Mouse (Mus musculus) neural tube, embryonic 14.5 days (tissue): Measurements from ENCODE around the gene Ampd1. TPM values are rescaled to one million over a fixed set of nuclear protein-coding genes. Genes with fewer than 3 reads are reported as not detected.

ENCODE experiments used
- ATAC-seq: fragments of 200-750 bp; cut with Nextera tagmentation; 2 replicates; pipeline ENCODE4 v1.8.0; 2017; ENCODE audit warnings: low read depth, mild to moderate bottlenecking, moderate TSS enrichment, moderate library complexity
- H3K27ac ChIP-seq: fragments of 300-500 bp; sonication (generic); 2 replicates; pipeline ENCODE4 v1.5.1; 2014; ENCODE audit warnings: low read depth, mild to moderate bottlenecking, control low read depth, low read length, moderate library complexity, mixed read lengths
- H3K27me3 ChIP-seq: fragments of 300-500 bp; sonication (generic); 2 replicates; pipeline ENCODE4 v1.6.1; 2014; ENCODE audit warnings: low read length; ENCODE audit not compliant: control insufficient read depth, insufficient read depth
- H3K36me3 ChIP-seq: fragments of 300-500 bp; sonication (generic); 2 replicates; pipeline ENCODE4 v1.6.1; 2014; ENCODE audit warnings: low read length, mixed read lengths; ENCODE audit not compliant: control insufficient read depth, insufficient read depth
- H3K4me1 ChIP-seq: fragments of 300-500 bp; sonication (generic); 2 replicates; pipeline ENCODE4 v1.6.1; 2014; ENCODE audit warnings: low read length; ENCODE audit not compliant: control insufficient read depth, insufficient read depth
- H3K4me2 ChIP-seq: fragments of 300-500 bp; sonication (generic); 2 replicates; pipeline ENCODE4 v1.6.1; 2014; ENCODE audit warnings: mild to moderate bottlenecking, low read depth, low read length, control low read depth
- H3K4me3 ChIP-seq: fragments of 300-500 bp; sonication (generic); 2 replicates; pipeline ENCODE4 v1.5.1; 2014; ENCODE audit warnings: low read depth, low read length, control low read depth, mixed read lengths
- H3K9ac ChIP-seq: fragments of 300-500 bp; sonication (generic); replicated peaks from 2 replicates; pipeline ENCODE4 v1.6.1; 2014; ENCODE audit warnings: low read depth, mild to moderate bottlenecking, control low read depth, low read length, mixed read lengths
- H3K9me3 ChIP-seq: fragments of 300-500 bp; sonication (generic); 2 replicates; pipeline ENCODE4 v1.6.1; 2016; ENCODE audit warnings: low read length; ENCODE audit not compliant: control insufficient read depth
- WGBS: fragments of 180-500 bp; shearing (Covaris S2); extraction: QIAGEN DNeasy Blood & Tissue Kit; methylation state at CpG from one replicate; pipeline ENCODE4 v1.1.7; 2014; 5-methylcytosine and 5-hydroxymethylcytosine counted together
- polyA plus RNA-seq: library from polyadenylated mRNA; unstranded; fragments of >200 nt; fragmentation: Nextera tagmentation; extraction: Ambion mirVana; gene quantifications from 2 replicates; pipeline ENCODE4 v1.2.1, GENCODE M21; 2014

The Ampd1 gene
- polyA plus RNA-seq, 1 experiment from 2014 or later: 0.20 TPM

DNA sequence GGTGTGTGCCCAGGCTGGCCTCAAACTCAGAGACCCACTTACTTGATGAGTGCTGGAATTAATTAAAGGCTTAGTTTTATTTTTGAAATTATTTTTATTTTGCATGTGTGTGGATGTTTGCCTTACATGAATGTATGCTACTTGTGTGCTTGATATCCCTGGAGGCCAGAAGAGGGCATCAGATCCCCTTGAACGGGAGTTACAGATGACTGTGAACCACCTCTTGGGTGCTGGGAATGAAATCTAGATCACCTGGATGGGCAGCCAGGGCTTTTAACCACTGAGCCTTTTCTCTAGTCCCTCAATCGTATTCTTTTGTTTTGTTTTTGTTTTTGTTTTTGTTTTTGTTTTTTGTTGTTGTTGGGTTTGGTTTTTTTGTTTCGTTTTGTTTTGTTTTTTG, 52.3 kb downstream of the Ampd1 start:
- 0 out of 2 replicates have a peak, but pooled peaks cover 2% of the 10 kb centered on the region for H3K4me1 ChIP-seq
- WGBS: 93% methylated on average over 3 of the region's 3 CpGs
- H3K4me2 ChIP-seq: no peak overlapping the region
- H3K36me3 ChIP-seq: no peaks in the 10 kb centered on the region
- H3K4me3 ChIP-seq: no peak overlapping the region
- H3K9me3 ChIP-seq: no peaks in the 10 kb centered on the region
- peaks cover 4% of the 10 kb centered on the region; the same call in 1 of the 2 replicates for H3K27me3 ChIP-seq
- no peak overlapping the region for H3K9ac ChIP-seq
- no peak overlapping the region for H3K27ac ChIP-seq
- ATAC-seq: no peak

DNA sequence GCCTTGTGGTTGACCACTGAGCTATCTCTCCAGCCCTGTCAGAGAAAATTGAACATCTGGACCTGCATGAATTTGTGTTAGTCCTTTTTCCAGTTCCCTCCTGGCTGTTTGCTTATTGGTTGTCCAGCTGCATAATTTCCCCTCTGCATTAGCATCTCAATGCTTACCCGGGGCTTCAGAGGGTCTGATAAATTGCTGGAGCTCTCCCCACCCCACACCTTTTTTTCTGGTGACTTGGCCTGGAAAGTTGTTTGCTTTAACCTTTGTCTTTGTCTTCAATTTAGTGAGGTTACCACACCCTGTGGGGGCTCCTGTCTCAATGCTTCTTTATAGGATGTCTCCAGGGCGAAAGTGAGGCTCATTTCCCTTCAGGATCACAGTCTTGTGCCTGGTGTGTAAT, 53.4 kb downstream of the Ampd1 start:
- Histone ChIP-seq H3K36me3 (no peaks in the 10 kb centered on the region), H3K9ac (no peak overlapping the region), H3K4me3 (no peak overlapping the region), H3K27ac (no peak overlapping the region), H3K4me1 (0 out of 2 replicates have a peak, but pooled peaks cover 2% of the 10 kb centered on the region), H3K9me3 (no peaks in the 10 kb centered on the region), H3K27me3 (peaks cover 4% of the 10 kb centered on the region; the same call in 1 of the 2 replicates), H3K4me2 (no peak overlapping the region)
- no peak for ATAC-seq
- 7% methylated on average over 2 of the region's 2 CpGs for WGBS

DNA sequence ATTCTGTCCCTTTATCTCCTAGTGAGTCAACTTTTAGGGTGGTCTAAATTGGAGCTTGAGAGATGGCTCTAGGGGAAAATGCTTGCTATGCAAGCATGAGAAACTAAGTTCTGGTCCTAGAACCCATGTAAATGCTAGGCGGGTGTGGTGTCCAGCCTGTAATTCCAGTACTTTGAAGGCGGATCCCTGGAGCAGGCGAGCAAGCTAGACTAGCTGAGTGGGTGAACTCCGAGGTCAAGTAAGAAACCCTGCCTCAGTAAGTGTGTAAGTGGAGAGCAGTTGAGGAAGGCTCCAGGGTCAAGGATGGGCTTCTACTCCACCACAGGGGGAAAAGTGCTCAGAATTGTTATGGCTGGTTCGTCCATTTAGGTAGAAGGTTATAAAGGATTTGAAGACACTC, 53.9 kb downstream of the Ampd1 start:
- H3K36me3 ChIP-seq: no peaks in the 10 kb centered on the region
- no peak overlapping the region for H3K9ac ChIP-seq
- H3K4me3 ChIP-seq: no peak overlapping the region
- 0 out of 2 replicates have a peak, but pooled peaks cover 2% of the 10 kb centered on the region for H3K4me1 ChIP-seq
- no peaks in the 10 kb centered on the region for H3K9me3 ChIP-seq
- WGBS: 60% methylated on average over 5 of the region's 5 CpGs
- H3K27me3 ChIP-seq: peaks cover 4% of the 10 kb centered on the region; the same call in 1 of the 2 replicates
- H3K4me2 ChIP-seq: no peak overlapping the region
- no peak overlapping the region for H3K27ac ChIP-seq
- ATAC-seq: no peak

DNA sequence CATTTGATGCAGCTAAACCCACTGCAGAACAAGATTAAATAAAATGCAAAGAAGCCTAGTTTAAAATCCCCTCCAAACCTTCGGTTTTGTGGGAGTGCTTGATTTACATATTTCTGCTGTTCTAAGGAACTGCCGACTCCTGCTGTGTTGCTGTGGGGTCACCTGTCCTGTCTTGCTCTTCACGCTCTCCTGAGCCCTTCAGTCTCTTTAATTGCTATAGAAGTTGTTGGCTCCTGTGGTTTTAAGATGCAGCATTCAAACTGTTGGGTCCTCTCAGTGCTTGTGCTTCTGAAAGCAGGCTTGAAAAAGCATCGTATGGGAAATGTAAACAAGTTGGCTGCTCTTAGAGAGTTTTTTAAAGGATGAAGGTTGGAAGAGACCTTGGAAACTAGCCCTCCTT, 54.4 kb downstream of the Ampd1 start:
- no peak overlapping the region for H3K27ac ChIP-seq
- ATAC-seq: no peak
- H3K27me3 ChIP-seq: peaks cover 4% of the 10 kb centered on the region; the same call in 1 of the 2 replicates
- no peak overlapping the region for H3K4me3 ChIP-seq
- H3K4me2 ChIP-seq: no peak overlapping the region
- H3K9me3 ChIP-seq: no peaks in the 10 kb centered on the region
- 0 out of 2 replicates have a peak, but pooled peaks cover 2% of the 10 kb centered on the region for H3K4me1 ChIP-seq
- no peak overlapping the region for H3K9ac ChIP-seq
- WGBS: 26% methylated on average over 4 of the region's 4 CpGs
- H3K36me3 ChIP-seq: no peaks in the 10 kb centered on the region

DNA sequence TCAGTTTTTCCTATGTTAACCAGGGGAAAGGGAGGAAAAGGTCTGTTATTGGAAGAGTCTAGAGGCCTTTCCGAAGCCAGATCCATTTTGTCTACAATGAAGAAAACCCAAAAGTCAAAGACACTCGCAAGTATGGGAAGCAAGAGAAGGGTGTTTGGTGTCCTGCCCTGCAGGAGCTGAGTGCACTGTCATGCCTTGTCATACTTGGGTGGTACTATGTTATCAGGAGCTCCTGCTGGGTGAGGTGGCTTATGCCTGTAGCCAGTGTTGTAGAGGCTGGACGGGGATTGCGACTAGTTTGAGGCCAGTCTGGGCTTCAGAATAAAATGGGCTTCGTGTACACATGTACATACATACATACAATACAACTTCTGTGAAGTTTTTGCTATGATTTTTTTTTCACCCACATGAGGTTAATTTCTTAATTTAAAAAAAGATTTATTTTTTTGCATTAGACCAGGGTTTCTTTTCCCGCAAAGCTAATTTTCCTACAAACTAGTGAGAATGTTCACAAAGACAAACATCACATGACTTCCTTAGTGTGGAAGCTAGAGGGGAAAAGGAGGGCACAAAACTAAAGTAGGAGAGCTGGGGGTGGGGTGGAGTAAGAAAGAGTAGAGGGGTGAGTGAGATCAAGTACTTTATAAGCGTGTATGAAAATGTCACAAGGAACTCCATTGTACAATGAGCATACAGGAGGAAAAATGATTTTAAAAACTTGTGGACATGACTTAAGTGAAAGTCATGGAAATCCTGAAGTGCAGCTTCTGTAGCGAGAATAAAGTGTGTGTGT, 55.7 kb downstream of the Ampd1 start:
- no peaks in the 10 kb centered on the region for H3K36me3 ChIP-seq
- WGBS: 80% methylated on average over 8 of the region's 8 CpGs
- no peak overlapping the region for H3K9ac ChIP-seq
- H3K4me1 ChIP-seq: 0 out of 2 replicates have a peak, but pooled peaks cover 2% of the 10 kb centered on the region
- H3K27me3 ChIP-seq: peaks cover 4% of the 10 kb centered on the region; the same call in 1 of the 2 replicates
- no peak overlapping the region for H3K4me2 ChIP-seq
- H3K27ac ChIP-seq: peak overlapping the region; percentile 48; the same call in 1 of the 2 replicates
- no peak overlapping the region for H3K4me3 ChIP-seq
- ATAC-seq: no peak
- no peaks in the 10 kb centered on the region for H3K9me3 ChIP-seq

DNA sequence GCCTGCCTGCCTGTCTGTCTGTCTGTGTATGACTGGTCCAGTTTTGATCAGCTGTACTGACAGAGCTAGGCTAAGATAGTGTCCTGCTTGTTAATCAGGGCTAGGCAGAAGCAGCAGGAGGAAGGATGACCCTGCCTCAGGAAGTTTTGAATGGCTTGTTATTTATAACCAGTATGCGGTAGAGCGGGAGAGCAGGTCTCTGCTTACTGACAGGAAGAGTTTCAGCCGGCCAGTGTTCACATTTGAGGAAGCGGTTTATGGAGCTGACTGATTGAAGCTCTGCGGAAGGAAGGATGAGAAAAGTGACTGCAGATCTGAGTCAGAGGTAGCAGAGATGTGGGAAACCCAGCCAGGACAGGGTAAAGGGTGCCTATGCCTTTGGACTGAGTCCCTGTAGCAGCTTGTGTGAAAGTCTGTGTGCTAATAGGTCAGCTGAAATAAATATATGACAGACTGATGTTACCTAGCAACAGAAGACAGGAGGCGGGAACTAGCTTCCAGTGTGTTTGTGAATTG, 56.5 kb downstream of the Ampd1 start:
- ATAC-seq: peak; percentile 61; the same call in 1 of the 2 replicates
- Histone ChIP-seq H3K4me3 (no peak overlapping the region), H3K9ac (no peak overlapping the region), H3K4me2 (0 out of 2 replicates have a peak overlapping the region, but pooled peaks have one; percentile 18), H3K4me1 (0 out of 2 replicates have a peak, but pooled peaks cover 2% of the 10 kb centered on the region), H3K27ac (peak overlapping the region; percentile 48), H3K27me3 (peaks cover 4% of the 10 kb centered on the region; the same call in 1 of the 2 replicates), H3K9me3 (no peaks in the 10 kb centered on the region), H3K36me3 (no peaks in the 10 kb centered on the region)
- 17% methylated on average over 6 of the region's 6 CpGs for WGBS

DNA sequence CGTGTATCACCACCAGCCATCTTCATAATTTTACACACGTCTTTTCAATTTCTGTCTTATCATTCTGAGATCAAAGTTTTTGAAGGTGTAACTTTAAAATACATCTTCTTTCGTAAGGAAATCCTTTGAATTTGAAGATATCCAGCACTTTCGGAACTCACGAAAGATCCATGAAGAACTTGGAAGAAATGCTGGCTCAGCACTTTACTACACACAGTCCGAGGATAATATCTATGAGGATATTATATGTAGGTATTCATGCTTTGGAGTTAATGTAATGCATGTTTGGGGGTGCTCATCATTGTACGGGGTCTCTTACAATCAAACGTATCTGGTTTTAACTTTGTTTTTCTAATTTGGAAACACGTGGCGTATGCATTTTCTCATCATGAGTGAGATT, 59.3 kb downstream of the Ampd1 start:
- Histone ChIP-seq H3K4me3 (no peak overlapping the region), H3K9me3 (no peaks in the 10 kb centered on the region), H3K27ac (no peak overlapping the region), H3K4me2 (no peak overlapping the region), H3K9ac (no peak overlapping the region), H3K4me1 (no peaks in the 10 kb centered on the region), H3K36me3 (no peaks in the 10 kb centered on the region), H3K27me3 (peaks cover 4% of the 10 kb centered on the region; the same call in 1 of the 2 replicates)
- WGBS: 94% methylated on average over 10 of the region's 10 CpGs
- no peak for ATAC-seq

DNA sequence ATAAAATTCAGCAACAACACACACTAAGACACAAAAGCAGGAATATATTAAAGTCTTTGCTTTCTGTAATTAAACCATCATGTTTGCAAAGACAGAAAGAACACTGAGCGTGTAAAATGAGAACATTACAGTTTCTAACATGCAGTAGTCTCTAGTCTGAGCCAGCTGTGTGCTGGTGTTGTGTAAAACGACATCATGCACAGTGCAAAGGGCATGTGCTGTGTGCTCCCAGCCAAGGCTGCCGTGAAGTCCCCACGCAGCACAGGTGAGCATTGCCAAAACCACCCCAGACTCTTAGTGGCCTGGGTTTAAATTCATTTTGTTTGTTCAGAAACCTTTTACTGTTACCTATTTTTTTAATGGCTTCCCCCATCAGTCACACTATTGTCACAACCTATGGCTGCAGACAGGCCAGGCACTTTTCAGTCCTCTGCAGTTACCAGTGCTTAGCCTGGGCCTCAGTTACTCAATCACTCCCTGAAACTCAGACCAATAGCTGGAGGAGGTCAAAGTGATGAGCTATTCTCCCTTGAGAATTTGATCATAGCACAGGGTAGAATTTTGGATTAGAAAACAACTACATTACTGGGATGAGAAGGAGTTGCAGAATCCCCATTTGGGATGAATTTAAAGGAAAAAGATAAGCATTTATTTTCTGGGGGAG, 62.7 kb downstream of the Ampd1 start:
- Histone ChIP-seq H3K36me3 (no peaks in the 10 kb centered on the region), H3K4me1 (no peaks in the 10 kb centered on the region), H3K27me3 (no peaks in the 10 kb centered on the region), H3K9ac (no peak overlapping the region), H3K27ac (no peak overlapping the region), H3K4me3 (no peak overlapping the region), H3K9me3 (no peaks in the 10 kb centered on the region), H3K4me2 (no peak overlapping the region)
- no peak for ATAC-seq
- WGBS: 91% methylated on average over 4 of the region's 4 CpGs

DNA sequence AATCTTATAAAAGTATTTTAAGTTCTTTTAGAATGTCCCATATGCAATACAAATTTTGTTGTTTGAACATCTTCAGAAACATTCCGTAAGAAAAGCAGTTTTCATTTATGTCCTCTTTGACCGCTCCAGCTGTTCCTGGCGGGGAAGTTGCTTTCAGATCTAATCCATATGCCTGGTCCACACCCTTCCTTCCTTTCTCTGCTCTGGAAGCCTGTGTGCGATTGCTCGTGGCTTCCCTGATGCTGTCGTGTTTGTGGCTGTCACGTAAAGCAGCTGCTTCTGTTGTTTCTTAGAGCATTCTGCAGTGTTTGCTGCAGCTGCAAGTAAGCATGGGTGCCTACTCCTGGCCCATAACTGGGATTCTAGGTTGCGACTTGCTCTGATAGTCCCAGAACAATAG, 65.2 kb downstream of the Ampd1 start:
- no peak overlapping the region for H3K4me3 ChIP-seq
- H3K4me2 ChIP-seq: no peak overlapping the region
- H3K9me3 ChIP-seq: no peaks in the 10 kb centered on the region
- WGBS: 78% methylated on average over 8 of the region's 8 CpGs
- H3K27me3 ChIP-seq: no peaks in the 10 kb centered on the region
- no peak for ATAC-seq
- H3K4me1 ChIP-seq: no peaks in the 10 kb centered on the region
- no peak overlapping the region for H3K9ac ChIP-seq
- no peak overlapping the region for H3K27ac ChIP-seq
- no peaks in the 10 kb centered on the region for H3K36me3 ChIP-seq
